Mouse (Mus musculus) ES-E14 (cell line): ENCODE data around the gene Sgms1.

ENCODE experiments used
- CHD2 ChIP-seq: IDR thresholded peaks from 2 replicates; pipeline ENCODE4 v1.6.1; 2014; ENCODE audit warnings: mild to moderate bottlenecking, low read depth, low read length, inconsistent platforms
- HCFC1 ChIP-seq: IDR thresholded peaks from 2 replicates; pipeline ENCODE4 v1.6.1; 2012; ENCODE audit warnings: low read length, inconsistent platforms, borderline replicate concordance; ENCODE audit not compliant: insufficient read depth
- MAFK ChIP-seq: IDR thresholded peaks from 2 replicates; pipeline ENCODE4 v1.6.1; 2014; ENCODE audit warnings: mild to moderate bottlenecking, low read depth, low read length, inconsistent platforms; ENCODE audit not compliant: insufficient read depth
- ZNF384 ChIP-seq: IDR thresholded peaks from 2 replicates; pipeline ENCODE4 v1.6.1; 2012; ENCODE audit warnings: low read depth, low read length, inconsistent platforms

GRCm38 (mm10) chr19:32222083-32222482 is 167.4 kb downstream of the Sgms1 start:
- TF ChIP-seq CHD2 (no peak), ZNF384 (no peak), HCFC1 (no peak), MAFK (no peak)
